Mouse (Mus musculus) liver, embryonic 14.5 days (tissue): ENCODE measurements around the gene Alox5ap.

Experiments used
- CTCF ChIP-seq: IDR thresholded peaks from 2 replicates; pipeline ENCODE4 v1.5.1; 2016; ENCODE audit warnings: antibody characterized with exemption, low read depth, control low read depth
- EP300 ChIP-seq: IDR thresholded peaks from 2 replicates; pipeline ENCODE4 v1.6.1; 2016; ENCODE audit warnings: antibody characterized with exemption, low read depth

- no peak for TF ChIP-seq CTCF
- no peak for TF ChIP-seq EP300
These were observed 312 bp downstream of the Alox5ap start for GRCm38 (mm10) chr5:149264878-149265279.
